ENCODE assay signal across 8 mouse cellular contexts in the genomic region with DNA sequence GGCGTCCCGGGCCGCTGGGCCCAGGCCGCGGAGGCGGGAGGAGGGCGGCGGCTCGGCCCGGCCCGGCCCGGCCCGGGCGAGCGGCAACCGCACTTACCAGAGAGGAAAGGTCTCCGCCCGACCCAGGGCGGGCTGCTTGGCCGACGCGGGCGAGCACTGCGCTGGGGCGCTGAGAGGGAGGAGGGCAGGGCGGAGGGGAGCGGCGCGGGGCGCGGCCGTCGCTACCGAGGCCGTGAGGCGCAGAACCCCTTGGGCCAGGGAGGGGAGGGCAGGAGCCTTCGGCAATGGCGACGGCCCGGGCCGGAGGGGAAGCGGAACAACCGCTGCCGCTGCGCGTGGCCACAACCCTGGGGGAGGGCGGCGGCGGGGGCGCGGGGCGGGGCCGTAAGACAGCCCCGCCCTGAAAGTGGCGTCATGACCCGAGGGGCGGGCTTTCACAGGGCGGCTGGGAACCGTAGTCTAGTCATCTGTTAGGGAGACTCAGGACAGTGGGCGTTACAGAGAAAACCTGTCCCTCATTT. TPM values are rescaled to one million over a fixed set of nuclear protein-coding genes. Genes with fewer than 3 reads are reported as not detected.
DNase-seq lines count a peak whose midpoint lies in the region; ATAC-seq and TF ChIP-seq lines count a peak whose summit lies in the region.

Gene Pak2, minus strand, starts transcription at position 352 of the 521 bp plus-strand sequence.

- WGBS in hindbrain, embryonic 16.5 days = under 1% methylated on average over 42 of the region's 60 CpGs

- peak within 1 kb of the TSS; percentile 90 for H3K4me3 ChIP-seq in hindbrain, embryonic 16.5 days (ENCODE audit: low read length)
- H3K4me3 ChIP-seq in left cerebral cortex, adult 2 months = peak within 1 kb of the TSS; percentile 58

- ATAC-seq in hindbrain, embryonic 16.5 days = peak; percentile 98
- ATAC-seq in megakaryocyte, adult 5-6 weeks (ENCODE audit: poor library complexity, severe bottlenecking) = peak; percentile 97

- peak; percentile 82 for DNase-seq in T-cell, adult 2 months (ENCODE audit: low spot score)
- DNase-seq in cerebellum, postnatal 36 days = peak; percentile 80 to 85
- peak; percentile 83 for DNase-seq in gastrocnemius, adult 18-20 months (ENCODE audit: low spot score)
- peak; percentile 79 to 80 for DNase-seq in left cerebral cortex, adult 2 months (ENCODE audit: extremely low spot score in 1 of 2, low spot score in 2 of 2)
- peak; percentile 81 to 85 for DNase-seq in right cerebral cortex, adult 2 months (ENCODE audit: low spot score in 2 of 2)
- peak; percentile 87 for DNase-seq in urinary bladder, postnatal 14 days (ENCODE audit: low spot score)

- no peaks in the 10 kb centered on the region for H3K27me3 ChIP-seq in hindbrain, embryonic 16.5 days (replicated peaks; ENCODE audit: control insufficient read depth, insufficient read depth, low read length)

- no peaks in the 10 kb centered on the region for H3K9me3 ChIP-seq in hindbrain, embryonic 16.5 days (ENCODE audit: control insufficient read depth, low read length)

- peaks cover 4% of the 10 kb centered on the region for H3K36me3 ChIP-seq in hindbrain, embryonic 16.5 days (ENCODE audit: control insufficient read depth, insufficient read depth, low read length)

- no peak for TF ChIP-seq CTCF in left cerebral cortex, adult 2 months (IDR thresholded peaks at IDR 0.05)

- H3K4me2 ChIP-seq in hindbrain, embryonic 16.5 days (ENCODE audit: low read length) = peak within 1 kb of the TSS; percentile 68

- peak within 1 kb of the TSS; percentile 98 for H3K9ac ChIP-seq in hindbrain, embryonic 16.5 days (ENCODE audit: low read depth, low read length)

- intact Hi-C loops in left cerebral cortex, adult 2 months (cut with DNase I) = no loop called here

- peak within 1 kb of the TSS; percentile 93 for H3K27ac ChIP-seq in hindbrain, embryonic 16.5 days (ENCODE audit: low read depth, low read length)
- H3K27ac ChIP-seq in left cerebral cortex, adult 2 months = peak within 1 kb of the TSS; percentile 93

- H3K4me1 ChIP-seq in hindbrain, embryonic 16.5 days (ENCODE audit: control insufficient read depth, insufficient read depth, low read depth, low read length) = peaks cover 15% of the 10 kb centered on the region

RNA-seq across cellular contexts. Expression of gene Pak2, which starts in this region (rescaled TPM):
- total RNA-seq in gastrocnemius, adult 18-20 months (2021) = 10 to 100 TPM; 12.3 to 15.7 TPM
- 24.9 and 29.9 TPM in 2 replicates for polyA plus RNA-seq in hindbrain, embryonic 16.5 days (2015; fragmentation: Nextera tagmentation; extraction: Ambion mirVana)
- 10 to 100 TPM; 25.9 to 26.9 TPM for total RNA-seq in left cerebral cortex, adult 2 months (2021)
- 78.8 and 81.9 TPM in 2 replicates for total RNA-seq in megakaryocyte, adult 5-6 weeks (2015)
- 78.5 and 88.8 TPM in 2 replicates for total RNA-seq in megakaryocyte, adult 5-6 weeks (2017)

Comparison
In these comparisons a context has a peak if more than half of its experiments do, and no peak if none do; other contexts are left out.
1. Peak in every context shown above with its lines: DNase-seq, ATAC-seq, H3K4me3 ChIP-seq and H3K27ac ChIP-seq.